Mouse (Mus musculus): ENCODE data around the gene Olfr360.
"Not testable (repeated sequence)": the region's sequence is repeated elsewhere in the genome, so short reads cannot be mapped to it uniquely, and the experiment has no call there.

The Olfr360 gene

DNA sequence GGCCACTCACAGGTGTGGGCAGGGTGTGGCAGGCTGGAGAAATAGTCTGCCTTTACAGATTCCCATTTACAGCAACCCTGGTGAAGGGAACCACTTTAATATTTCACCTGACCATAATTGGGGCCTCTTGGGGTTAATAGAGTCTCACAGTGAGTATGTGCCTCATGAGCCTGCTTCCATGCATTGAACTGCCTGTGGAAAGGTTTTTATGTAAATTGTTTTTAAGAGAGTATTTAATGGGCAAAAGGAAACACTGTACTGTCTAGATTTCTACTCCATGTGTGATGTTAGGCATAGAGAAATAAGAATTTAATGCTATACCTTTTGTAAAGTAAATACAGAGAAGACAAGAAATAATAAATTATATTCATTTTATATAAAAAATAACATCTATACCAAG is at the start of gene Olfr360:
Olfr360 (plus strand) TSS at position 301 of the 400 bp plus-strand sequence.
- no peak for DNase-seq

DNA sequence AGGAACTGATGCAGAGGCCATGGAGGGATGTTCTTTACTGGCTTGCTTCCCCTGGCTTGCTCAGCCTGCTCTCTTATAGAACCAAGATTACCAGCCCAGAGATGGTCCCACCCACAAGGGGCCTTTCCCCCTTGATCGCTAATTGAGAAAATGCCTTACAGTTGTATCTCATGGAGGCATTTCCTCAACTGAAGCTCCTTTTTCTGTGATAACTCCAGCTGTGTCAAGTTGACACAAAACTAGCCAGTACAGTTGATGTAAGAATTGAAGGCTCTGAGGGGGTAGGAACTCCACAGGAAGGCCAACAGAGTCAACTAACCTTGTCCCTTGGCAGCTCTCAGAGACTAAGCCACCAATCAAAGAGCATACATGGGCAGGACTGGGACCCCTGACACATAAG is 23.6 kb downstream of the Olfr360 start, which contains the start of gene Olfr361:
Olfr361 (minus strand) TSS at position 101 of the 400 bp plus-strand sequence.
- DNase-seq, result not testable (repeated sequence)

DNA sequence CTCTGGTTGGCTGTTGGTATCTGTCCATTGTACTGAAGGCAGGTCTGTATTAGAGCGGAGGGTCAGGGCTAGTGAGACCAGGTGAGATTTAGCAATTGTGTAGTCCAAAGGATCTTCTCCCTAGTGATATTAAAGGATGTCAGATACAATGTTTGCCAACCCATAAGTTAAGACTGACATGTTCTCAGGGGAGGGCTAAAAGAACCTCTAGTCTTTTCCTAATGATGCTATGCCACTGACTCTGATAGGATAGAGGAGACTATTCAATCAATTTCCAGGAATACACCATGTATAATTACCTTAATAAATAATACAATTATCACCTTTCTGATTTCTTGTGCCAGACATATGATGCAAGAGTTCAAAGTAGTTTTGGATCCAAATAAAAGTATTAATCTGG is 52.3 kb downstream of the Olfr360 start, which contains the start of gene Olfr362:
Olfr362 (minus strand) TSS at position 101 of the 400 bp plus-strand sequence.
- no peak for DNase-seq
